Mouse (Mus musculus) mouse trophoblast stem cell (cell line): ENCODE data around the gene Med6.

ENCODE experiments used
- in situ Hi-C, 2 experiments: fragments of 300-500 bp; cut with MseI, MboI; formaldehyde crosslinking; loops; 2 replicates in 1 of 2; 3 replicates in 1 of 2; pipeline ENCODE4 v1.15.1; 2025

Med6 gene

GRCm38 (mm10) chr12:81594902-81595671 is at the start of gene Med6:
Gene Med6, minus strand, starts transcription at chr12:81595008.
- in situ Hi-C loops = no loop called here

GRCm38 (mm10) chr12:81642361-81643082 is 47.7 kb upstream of the Med6 start:
- in situ Hi-C loops = no loop called here

- in situ Hi-C loops = no loop called here
Measured at GRCm38 (mm10) chr12:81640656-81641055, 45.8 kb upstream of the Med6 start.

DNA sequence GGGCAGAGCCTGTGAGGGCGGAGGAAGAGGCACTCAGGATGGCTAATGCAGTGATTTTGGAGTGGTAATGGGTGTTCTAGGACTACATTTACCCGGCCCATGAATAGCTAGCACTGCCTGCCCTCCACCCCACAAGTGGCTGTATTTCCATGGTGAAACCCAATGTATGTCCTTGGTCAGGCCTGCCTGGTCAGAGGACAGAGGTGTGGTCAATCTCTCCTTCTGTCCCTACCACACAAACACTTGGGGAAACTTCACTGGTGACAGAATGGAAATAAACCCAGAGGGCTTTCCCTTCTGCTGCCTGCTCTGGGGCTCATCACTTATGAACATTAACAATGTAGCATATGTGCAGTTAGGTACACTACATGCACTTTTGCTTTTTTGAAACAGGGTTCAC is 38.4 kb upstream of the Med6 start:
- in situ Hi-C loops = no loop called here

- in situ Hi-C loops = no loop called here
Measured at GRCm38 (mm10) chr12:81631661-81632401, 37.0 kb upstream of the Med6 start.

DNA sequence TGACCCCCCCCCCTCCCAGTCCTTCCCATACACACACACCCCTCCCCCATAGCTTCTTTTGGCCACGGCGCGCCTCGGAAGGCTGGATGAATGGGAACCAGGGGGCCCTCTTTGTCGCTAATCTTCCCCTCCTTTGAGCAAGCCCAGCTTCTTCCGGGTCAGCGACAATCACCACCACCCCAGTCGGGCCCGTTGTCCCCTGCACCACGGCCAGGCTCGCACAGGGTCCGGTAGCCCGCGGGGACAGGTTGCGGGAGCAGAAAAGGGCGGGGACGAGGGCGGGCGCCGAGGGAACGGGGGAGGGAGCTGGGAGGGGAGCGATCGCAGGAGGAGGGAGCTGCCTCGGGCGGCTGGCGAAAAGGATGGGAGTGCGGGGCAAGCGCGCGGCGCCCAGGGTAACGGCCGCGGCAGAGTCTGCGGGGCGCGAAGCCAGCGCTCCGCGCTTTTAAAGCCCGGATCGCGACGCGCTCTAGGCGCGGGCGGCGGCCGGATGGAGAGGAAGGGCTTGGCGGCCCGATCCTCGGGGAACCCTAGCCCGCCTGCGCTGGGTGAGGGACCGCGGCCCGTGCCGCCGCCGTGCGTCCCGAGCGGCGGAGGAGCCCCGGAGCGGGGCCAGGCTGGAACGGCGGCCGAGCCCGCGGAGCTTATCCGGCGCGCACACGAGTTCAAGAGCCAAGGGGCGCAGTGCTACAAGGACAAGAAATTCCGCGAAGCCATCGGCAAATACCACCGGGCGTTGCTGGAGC is 36.3 kb upstream of the Med6 start, which contains the start of gene Ttc9:
Gene Ttc9, plus strand, starts transcription at position 335 of the 746 bp plus-strand sequence.
- in situ Hi-C loops = no loop called here

- in situ Hi-C loops = no loop called here
Measured at GRCm38 (mm10) chr12:81630520-81630914, 35.7 kb upstream of the Med6 start.

DNA sequence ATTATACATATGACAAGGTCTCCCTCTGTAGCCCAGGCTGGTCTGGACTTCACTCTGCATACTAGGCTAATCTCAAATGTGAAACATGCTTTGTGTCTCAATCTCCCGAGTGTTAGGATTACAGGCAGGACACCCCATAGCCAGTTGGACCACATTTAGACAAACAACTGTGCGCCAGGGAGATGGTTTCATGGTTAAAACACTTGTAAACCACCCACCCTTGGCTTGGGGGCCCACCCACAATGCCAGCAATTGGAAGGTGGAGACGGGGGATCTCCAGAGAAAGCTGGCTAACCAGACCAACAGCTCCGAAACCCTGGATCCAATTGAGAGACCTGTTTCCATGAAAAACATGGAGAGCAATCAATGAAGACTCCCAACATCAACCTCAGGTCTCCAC is 33.3 kb upstream of the Med6 start:
- in situ Hi-C loops = loop anchor here (5.0 to 10.0 kb wide), 2 partner anchors 74 to 157 kb away; partner anchors contain the start of gene Map3k9 (in 1 of the 2)

DNA sequence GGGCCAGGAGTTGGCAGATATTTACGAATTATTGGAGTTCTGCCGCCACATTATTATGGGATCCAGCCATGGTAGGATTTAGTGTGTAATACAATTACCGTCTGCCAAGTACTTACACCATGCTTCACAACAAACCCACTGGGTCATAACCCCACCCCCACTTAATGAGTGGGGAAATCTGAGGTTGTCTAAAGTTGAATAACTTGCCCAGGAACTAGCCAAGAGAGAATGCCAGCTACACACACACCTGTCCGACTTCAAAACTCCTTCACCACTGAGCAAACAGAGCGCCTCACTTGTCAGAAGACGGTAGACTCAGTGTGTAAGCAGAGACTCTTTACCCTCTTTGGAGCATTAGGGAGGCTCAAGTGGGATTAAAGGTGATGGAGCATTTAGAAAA is 32.6 kb upstream of the Med6 start:
- in situ Hi-C loops = loop anchor here (5.0 to 10.0 kb wide), 2 partner anchors 75 to 157 kb away; partner anchors contain the start of gene Map3k9 (in 1 of the 2)

DNA sequence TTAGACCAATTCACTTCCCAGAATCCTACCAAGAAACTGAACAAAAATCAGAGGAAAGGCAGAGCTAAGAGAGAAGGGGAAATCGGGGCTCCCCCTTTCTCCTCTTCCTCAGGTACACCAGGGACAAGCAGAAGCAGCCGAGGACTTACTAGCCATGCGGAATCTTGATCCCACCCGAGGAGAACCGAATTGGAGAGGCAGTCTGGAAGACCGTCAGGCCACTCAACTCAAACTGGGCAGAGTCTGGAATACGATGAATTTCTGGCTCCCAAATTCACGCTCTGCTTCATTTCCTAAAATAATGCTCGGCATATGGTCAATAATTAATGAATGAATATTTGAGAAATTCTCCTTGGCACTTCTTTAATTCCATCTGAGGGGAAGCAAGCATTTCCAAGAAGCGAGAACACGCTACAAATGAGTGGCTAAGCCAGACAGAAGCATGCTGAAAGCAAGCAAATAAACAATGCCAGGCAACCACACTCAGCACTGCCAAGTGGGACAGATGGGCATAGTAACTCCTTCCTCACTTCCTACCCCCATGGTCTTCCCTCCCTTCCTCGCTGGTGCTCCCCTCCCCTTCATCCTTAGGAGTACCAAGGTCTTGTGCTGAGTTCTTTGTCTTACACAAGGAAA is 31.5 kb upstream of the Med6 start:
- in situ Hi-C loops = loop anchor here (5.0 to 10.0 kb wide), 2 partner anchors 76 to 158 kb away; partner anchors contain the start of gene Map3k9 (in 1 of the 2)

- in situ Hi-C loops = loop anchor here (10.0 to 25.0 kb wide), 2 partner anchors 161 to 289 kb away; partner anchors contain the start of gene Map3k9 (in 1 of the 2)
Measured at GRCm38 (mm10) chr12:81623377-81623776, 28.6 kb upstream of the Med6 start.

- in situ Hi-C loops = loop anchor here (5.0 to 25.0 kb wide), 3 partner anchors 83 to 293 kb away; partner anchors contain the start of gene Map3k9 (in 1 of the 2)
Measured at GRCm38 (mm10) chr12:81619302-81619701, 24.5 kb upstream of the Med6 start.

- in situ Hi-C loops = loop anchor here (5.0 to 25.0 kb wide), 3 partner anchors 85 to 295 kb away; partner anchors contain the start of gene Map3k9 (in 1 of the 2)
Measured at GRCm38 (mm10) chr12:81616980-81617379, 22.2 kb upstream of the Med6 start.

DNA sequence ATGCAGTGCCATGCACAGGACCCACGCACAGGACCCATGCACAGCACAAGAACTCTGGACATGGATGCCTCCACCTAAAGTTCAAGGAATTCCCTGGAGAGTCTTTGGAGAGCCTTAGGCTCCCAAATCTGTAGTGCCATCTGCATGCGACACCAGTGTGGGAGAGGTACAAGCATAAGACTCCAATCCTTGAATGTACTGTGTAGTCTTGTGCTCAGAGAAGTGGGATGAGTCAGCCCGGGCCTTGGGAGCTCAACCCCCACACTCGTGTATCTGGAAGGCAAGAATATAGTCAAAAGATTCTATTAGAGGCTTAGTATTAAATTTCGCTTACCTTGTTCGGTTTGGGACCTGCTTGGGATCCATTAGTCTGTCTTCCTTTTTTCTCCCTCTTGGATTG is 21.0 kb upstream of the Med6 start:
- in situ Hi-C loops = loop anchor here (5.0 to 25.0 kb wide), 3 partner anchors 86 to 296 kb away; partner anchors contain the start of gene Map3k9 (in 1 of the 2)

- in situ Hi-C loops = loop anchor here in 1 of 2 experiments (25.0 kb wide), 1 partner anchor 303 kb away; no protein-coding TSS in a partner anchor
Measured at GRCm38 (mm10) chr12:81609445-81609844, 14.6 kb upstream of the Med6 start.

GRCm38 (mm10) chr12:81604995-81605784 is 10.4 kb upstream of the Med6 start:
- in situ Hi-C loops = loop anchor here in 1 of 2 experiments (25.0 kb wide), 1 partner anchor 307 kb away; no protein-coding TSS in a partner anchor

DNA sequence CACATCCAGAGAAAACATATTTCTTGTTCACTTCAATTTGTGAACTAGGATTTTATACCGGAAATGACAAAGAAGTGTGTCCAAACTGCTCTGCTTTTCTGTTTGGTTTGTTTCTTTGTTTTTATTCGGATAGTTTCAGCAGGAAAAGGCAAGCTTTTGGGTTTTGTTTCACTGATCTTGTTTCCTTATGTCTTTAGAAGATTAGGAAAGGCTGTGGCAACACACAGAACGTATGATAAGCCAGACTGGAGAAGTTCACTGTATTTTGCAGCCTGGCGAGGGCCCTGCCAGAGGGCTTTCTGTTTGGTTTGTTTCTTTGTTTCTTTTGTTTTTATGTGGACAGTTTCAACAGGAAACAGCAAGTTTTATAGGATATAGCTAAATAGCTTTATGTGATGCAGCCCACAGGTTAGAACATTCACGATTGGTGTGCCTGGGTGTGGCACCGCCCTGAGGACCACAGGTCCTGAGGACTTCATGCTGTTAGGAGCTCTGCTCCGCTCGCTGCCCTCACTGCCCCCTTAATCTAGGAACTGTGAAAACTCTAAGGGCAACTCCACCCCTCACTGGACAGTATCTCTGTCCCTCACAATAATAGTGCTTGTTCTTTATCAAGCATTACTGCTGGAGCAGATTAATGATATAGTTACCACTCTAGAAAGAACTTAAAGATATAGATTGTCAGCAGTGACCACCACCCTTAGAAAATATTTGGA is 1.9 kb upstream of the Med6 start:
- in situ Hi-C loops = no loop called here

DNA sequence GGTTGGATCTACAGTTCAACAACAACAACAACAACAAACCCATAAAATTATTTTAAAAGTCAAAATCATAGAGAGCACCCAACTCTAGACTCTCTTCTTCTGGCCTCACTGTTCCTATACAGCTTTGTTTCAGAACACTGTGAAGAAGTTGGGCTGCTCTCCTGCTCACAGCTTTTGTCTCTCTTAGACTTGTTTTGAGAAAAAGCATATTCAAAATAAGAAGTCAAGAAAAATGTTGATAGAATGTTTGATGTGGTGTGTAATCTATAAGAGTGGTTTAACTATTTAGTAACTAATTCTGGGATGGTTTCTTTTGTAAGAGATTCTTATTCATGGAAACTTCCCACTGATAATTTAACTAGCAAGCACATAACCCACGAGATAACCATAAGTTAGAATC is 26.4 kb downstream of the Med6 start, which contains the start of gene Adam21:
Gene Adam21, minus strand, starts transcription at position 101 of the 400 bp plus-strand sequence.
- in situ Hi-C loops = no loop called here
